Mouse (Mus musculus): ENCODE results near the gene Vmn2r111. TPM values are rescaled to one million over a fixed set of nuclear protein-coding genes. Genes with fewer than 3 reads are reported as not detected.
"Not testable (repeated sequence)": the region's sequence is repeated elsewhere in the genome, so short reads cannot be mapped to it uniquely, and the experiment has no call there.

The Vmn2r111 gene
- not detected for polyA plus RNA-seq (2017; shearing (Covaris generic))

GRCm38 (mm10) chr17:22573382-22573781, at the start of gene Vmn2r111:
TSS of gene Vmn2r111 (minus strand) at chr17:22573482.
- ATAC-seq: not testable (repeated sequence)

DNA sequence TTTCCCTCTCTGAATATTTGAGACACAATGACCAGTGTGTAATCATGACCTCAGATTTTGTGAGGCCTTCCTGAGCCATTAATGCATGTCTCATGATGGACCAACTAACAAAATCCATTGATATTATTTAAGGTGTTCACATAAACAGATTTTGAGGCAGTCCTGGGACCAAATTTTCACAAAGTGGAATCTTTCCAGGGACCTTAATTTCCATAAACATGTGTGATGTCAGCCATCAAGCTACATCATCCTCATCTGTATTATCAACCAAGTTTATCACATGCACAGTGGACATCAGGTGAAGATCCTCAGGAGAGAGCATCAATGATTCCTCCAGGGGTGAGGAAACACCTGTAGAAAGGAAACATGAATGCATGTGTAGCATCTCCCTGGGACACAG, 27.4 kb upstream of the Vmn2r111 start, which contains the start of gene Vmn2r112:
Gene Vmn2r112 (plus strand): TSS at position 301 of the 400 bp plus-strand sequence.
- ATAC-seq: not testable (repeated sequence)

GRCm38 (mm10) chr17:22520467-22520866, 52.8 kb downstream of the Vmn2r111 start:
- ATAC-seq: not testable (repeated sequence)

GRCm38 (mm10) chr17:22520037-22520436, 53.2 kb downstream of the Vmn2r111 start:
- not testable (repeated sequence) for ATAC-seq

DNA sequence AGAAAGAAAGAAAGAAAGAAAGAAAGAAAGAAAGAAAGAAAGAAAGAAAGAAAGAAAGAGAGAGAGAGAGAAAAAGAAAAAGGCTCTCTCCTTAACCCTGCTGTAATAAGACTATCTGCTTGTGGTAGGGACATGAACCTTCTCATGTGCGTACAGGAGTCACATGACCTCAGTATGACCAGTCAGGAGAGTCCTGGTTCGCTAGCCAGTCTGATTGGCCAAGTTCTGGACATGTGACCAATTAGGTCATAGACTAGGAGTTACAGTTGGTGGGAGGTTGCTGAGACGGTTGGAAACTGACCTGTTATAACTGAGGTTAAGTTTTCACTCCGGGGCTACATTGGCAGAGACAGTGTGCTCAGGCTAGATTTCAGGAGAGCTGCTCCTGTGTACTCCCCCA, 76.2 kb downstream of the Vmn2r111 start:
- ATAC-seq: no peak

Other genes starting within 250 kb of the Vmn2r111 start
- 10 to 100 TPM; 13.2 TPM for gene Zfp944, start 212.1 kb downstream of the Vmn2r111 start, polyA plus RNA-seq (2017; shearing (Covaris generic))
- 10 to 100 TPM; 12.0 to 15.2 TPM for gene Zfp758, start 212.0 kb downstream of the Vmn2r111 start, polyA plus RNA-seq (2017; shearing (Covaris generic))
- 1 to 10 TPM; 3.0 TPM for gene Zfp946, start 149.3 kb downstream of the Vmn2r111 start, polyA plus RNA-seq (2017; shearing (Covaris generic))
- under 1 TPM in 1 of 2 experiments, not detected in 1; 0.17 TPM for gene Vmn2r112, start 27.5 kb upstream of the Vmn2r111 start, polyA plus RNA-seq (2017; shearing (Covaris generic))